Mouse (Mus musculus) forebrain, embryonic 13.5 days (tissue): ENCODE measurements at regions not wholly inside any gene's neighbourhood (a gene's known extent, or its start where the extent isn't known, plus 50 kb on each side); places are given as distances from the start of the nearest gene placed in this dataset.

Source experiments
- ATAC-seq: fragments of 200-750 bp; cut with Nextera tagmentation; 2 replicates; pipeline ENCODE4 v1.8.0; 2017
- H3K27ac ChIP-seq: fragments of 300-500 bp; sonication (generic); 2 replicates; pipeline ENCODE4 v1.5.1; 2015; ENCODE audit warnings: inconsistent platforms, mild to moderate bottlenecking, moderate library complexity
- H3K27me3 ChIP-seq: fragments of 300-500 bp; sonication (generic); 2 replicates; pipeline ENCODE4 v1.6.1; 2015; ENCODE audit warnings: mild to moderate bottlenecking, inconsistent platforms
- H3K36me3 ChIP-seq: fragments of 300-500 bp; sonication (generic); 2 replicates; pipeline ENCODE4 v1.6.1; 2015; ENCODE audit warnings: mild to moderate bottlenecking, inconsistent platforms; ENCODE audit not compliant: poor library complexity, severe bottlenecking
- H3K4me1 ChIP-seq: fragments of 300-500 bp; sonication (generic); 2 replicates; pipeline ENCODE4 v1.6.1; 2015; ENCODE audit warnings: inconsistent platforms
- H3K4me2 ChIP-seq: fragments of 300-500 bp; sonication (generic); 2 replicates; pipeline ENCODE4 v1.6.1; 2015; ENCODE audit warnings: inconsistent platforms, mild to moderate bottlenecking, moderate library complexity
- H3K4me3 ChIP-seq: fragments of 300-500 bp; sonication (generic); 2 replicates; pipeline ENCODE4 v1.5.1; 2015; ENCODE audit warnings: mild to moderate bottlenecking, inconsistent platforms
- H3K9ac ChIP-seq: fragments of 300-500 bp; sonication (generic); 2 replicates; pipeline ENCODE4 v1.6.1; 2015; ENCODE audit warnings: mild to moderate bottlenecking, inconsistent platforms
- H3K9me3 ChIP-seq: fragments of 300-500 bp; sonication (generic); replicated peaks from 2 replicates; pipeline ENCODE4 v1.6.1; 2016; ENCODE audit warnings: inconsistent platforms
- WGBS: fragments of 180-500 bp; shearing (Covaris S2); methylation state at CpG from one replicate; pipeline ENCODE4 v1.1.7; 2015; 5-methylcytosine and 5-hydroxymethylcytosine counted together

GRCm38 (mm10) chr8:8812051-8812806, 121.9 kb upstream of the Arglu1 start:
- H3K9ac ChIP-seq: no peak overlapping the region

DNA sequence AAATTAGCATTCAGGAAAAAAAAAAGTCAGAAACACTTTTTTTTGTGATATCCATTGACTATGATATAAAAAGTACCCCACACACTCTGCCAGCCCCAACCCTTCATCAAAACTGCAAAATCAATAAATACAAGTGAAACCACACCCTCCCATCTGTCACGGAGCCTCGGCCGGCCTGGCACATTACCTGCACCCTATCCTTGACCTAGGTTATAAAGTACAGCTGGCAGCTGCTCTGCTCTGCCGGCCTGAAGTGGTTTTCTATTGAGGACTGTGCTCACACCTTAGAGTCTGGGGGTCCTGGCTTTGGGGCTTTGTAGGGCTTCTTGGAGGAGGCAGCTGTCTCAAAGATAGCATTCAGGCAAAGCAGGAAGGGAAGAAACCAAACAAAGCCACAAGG, 120.6 kb upstream of the Arglu1 start:
- 66% methylated on average over 4 of the region's 4 CpGs for WGBS
- no peak overlapping the region for H3K9ac ChIP-seq
- no peak overlapping the region for H3K4me2 ChIP-seq
- H3K4me1 ChIP-seq: no peaks in the 10 kb centered on the region
- no peak for ATAC-seq
- no peaks in the 10 kb centered on the region for H3K36me3 ChIP-seq
- H3K9me3 ChIP-seq: no peaks in the 10 kb centered on the region
- no peaks in the 10 kb centered on the region for H3K27me3 ChIP-seq
- no peak overlapping the region for H3K27ac ChIP-seq
- no peak overlapping the region for H3K4me3 ChIP-seq

More at GRCm38 (mm10) chr8:8812051-8812806, 121.9 kb upstream of the Arglu1 start:
- no peaks in the 10 kb centered on the region for H3K36me3 ChIP-seq
- ATAC-seq: no peak
- H3K4me3 ChIP-seq: no peak overlapping the region
- H3K27me3 ChIP-seq: no peaks in the 10 kb centered on the region
- no peak overlapping the region for H3K4me2 ChIP-seq
- WGBS: 92% methylated on average over 21 of the region's 21 CpGs
- H3K27ac ChIP-seq: no peak overlapping the region
- H3K9me3 ChIP-seq: no peaks in the 10 kb centered on the region
- no peaks in the 10 kb centered on the region for H3K4me1 ChIP-seq

GRCm38 (mm10) chr8:8809835-8810439, 119.6 kb upstream of the Arglu1 start:
- H3K9me3 ChIP-seq: no peaks in the 10 kb centered on the region
- no peaks in the 10 kb centered on the region for H3K4me1 ChIP-seq
- ATAC-seq: no peak
- H3K9ac ChIP-seq: no peak overlapping the region
- H3K36me3 ChIP-seq: no peaks in the 10 kb centered on the region
- H3K27ac ChIP-seq: no peak overlapping the region
- 68% methylated on average over 9 of the region's 9 CpGs for WGBS
- no peaks in the 10 kb centered on the region for H3K27me3 ChIP-seq
- H3K4me2 ChIP-seq: no peak overlapping the region
- no peak overlapping the region for H3K4me3 ChIP-seq

- Histone ChIP-seq H3K9me3 (no peaks in the 10 kb centered on the region), H3K9ac (no peak overlapping the region)
- WGBS: 95% methylated on average over 8 of the region's 8 CpGs
These were observed 119.0 kb upstream of the Arglu1 start for GRCm38 (mm10) chr8:8809349-8809748.

DNA sequence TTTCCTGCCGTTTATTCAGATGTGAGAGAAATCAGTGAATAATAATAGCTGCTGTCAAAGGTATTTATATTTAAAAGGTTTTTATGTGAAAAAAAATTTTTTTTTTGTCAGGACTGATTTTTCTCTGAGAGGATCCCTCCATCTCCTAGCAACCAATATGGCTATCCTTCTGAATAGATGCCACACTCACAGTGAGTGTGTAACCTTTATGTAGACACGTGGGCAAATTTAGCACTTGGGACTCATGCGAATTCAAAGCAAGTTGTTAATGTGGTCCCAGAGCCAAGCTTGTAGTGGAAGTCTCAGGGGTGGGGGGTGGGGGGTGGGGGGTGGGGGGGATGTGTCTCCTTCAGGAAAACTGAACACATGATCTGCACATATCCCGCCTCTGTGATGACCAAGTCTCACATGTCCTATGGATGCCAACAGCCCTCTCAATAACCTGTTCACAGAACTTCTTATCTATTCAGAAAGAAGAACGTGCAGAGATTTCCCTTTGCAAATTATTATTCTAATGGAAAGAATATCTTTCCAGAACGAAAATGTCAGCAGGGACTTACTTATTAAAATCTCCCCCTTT, 112.5 kb upstream of the Arglu1 start:
- no peaks in the 10 kb centered on the region for H3K36me3 ChIP-seq
- peaks cover 7% of the 10 kb centered on the region for H3K4me1 ChIP-seq
- WGBS: 66% methylated on average over 6 of the region's 6 CpGs
- peak; percentile 74; the same call in 1 of the 2 replicates for ATAC-seq
- H3K9ac ChIP-seq: no peak overlapping the region
- no peak overlapping the region for H3K4me3 ChIP-seq
- H3K27me3 ChIP-seq: no peaks in the 10 kb centered on the region
- no peak overlapping the region for H3K27ac ChIP-seq
- H3K9me3 ChIP-seq: no peaks in the 10 kb centered on the region
- H3K4me2 ChIP-seq: no peak overlapping the region

More at GRCm38 (mm10) chr8:8809349-8809748, 119.0 kb upstream of the Arglu1 start:
- Histone ChIP-seq H3K27ac (no peak overlapping the region), H3K4me1 (no peaks in the 10 kb centered on the region), H3K4me2 (no peak overlapping the region), H3K4me3 (no peak overlapping the region), H3K36me3 (no peaks in the 10 kb centered on the region), H3K27me3 (no peaks in the 10 kb centered on the region)
- ATAC-seq: no peak

DNA sequence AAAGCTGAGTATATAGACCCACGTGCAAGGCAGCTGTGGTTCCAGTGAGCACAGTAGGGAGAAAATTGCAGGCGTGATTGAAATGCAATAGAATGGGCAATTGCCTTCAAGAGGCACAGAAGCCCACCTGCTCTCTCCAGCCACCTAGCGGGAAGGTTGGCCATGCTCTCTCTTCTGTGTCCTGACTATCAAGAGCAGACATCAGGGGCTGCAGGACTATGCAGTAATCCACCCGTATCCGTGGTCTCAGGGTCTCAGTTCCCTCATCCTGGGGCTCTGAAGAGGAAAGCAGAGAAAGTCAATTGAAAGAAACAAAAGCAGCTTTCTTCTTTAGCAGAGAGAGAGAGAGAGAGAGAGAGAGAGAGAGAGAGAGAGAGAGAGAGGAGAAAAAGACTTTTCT, 112.0 kb upstream of the Arglu1 start:
- H3K27me3 ChIP-seq: no peaks in the 10 kb centered on the region
- peak overlapping the region; percentile 75 for H3K27ac ChIP-seq
- WGBS: 25% methylated on average over 5 of the region's 5 CpGs
- no peaks in the 10 kb centered on the region for H3K36me3 ChIP-seq
- H3K9me3 ChIP-seq: no peaks in the 10 kb centered on the region
- H3K4me3 ChIP-seq: no peak overlapping the region
- peak; percentile 43; the same call in 1 of the 2 replicates for ATAC-seq
- H3K9ac ChIP-seq: no peak overlapping the region
- H3K4me2 ChIP-seq: no peak overlapping the region
- H3K4me1 ChIP-seq: peaks cover 7% of the 10 kb centered on the region

DNA sequence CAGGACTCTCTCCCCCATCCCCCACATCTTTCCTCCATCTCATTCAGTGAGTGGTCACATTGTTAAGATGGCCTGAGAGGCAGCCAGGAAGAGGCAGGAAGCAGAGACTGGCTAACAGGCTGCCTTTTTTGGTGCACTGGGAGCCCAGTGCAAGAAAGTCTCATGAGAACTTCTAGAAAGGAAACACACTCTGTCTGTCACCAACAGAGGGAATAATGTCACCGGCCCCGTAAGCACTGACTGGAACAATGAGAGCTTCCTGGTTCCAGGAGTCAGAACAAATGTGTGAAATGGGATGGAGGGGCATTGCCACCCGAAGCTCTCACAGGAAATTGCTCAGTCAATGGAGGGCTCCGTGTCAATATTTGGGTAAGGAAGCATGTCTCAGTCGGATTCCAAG, 111.3 kb upstream of the Arglu1 start:
- H3K9me3 ChIP-seq: no peaks in the 10 kb centered on the region
- H3K27ac ChIP-seq: 0 out of 2 replicates have a peak overlapping the region, but pooled peaks have one; percentile 1
- H3K36me3 ChIP-seq: no peaks in the 10 kb centered on the region
- no peak overlapping the region for H3K4me2 ChIP-seq
- H3K4me3 ChIP-seq: no peak overlapping the region
- H3K9ac ChIP-seq: no peak overlapping the region
- no peak for ATAC-seq
- H3K27me3 ChIP-seq: no peaks in the 10 kb centered on the region
- WGBS: 78% methylated on average over 5 of the region's 5 CpGs
- H3K4me1 ChIP-seq: peaks cover 7% of the 10 kb centered on the region

- no peaks in the 10 kb centered on the region for H3K36me3 ChIP-seq
- no peak overlapping the region for H3K27ac ChIP-seq
- no peaks in the 10 kb centered on the region for H3K9me3 ChIP-seq
- no peak overlapping the region for H3K4me2 ChIP-seq
- H3K4me1 ChIP-seq: peaks cover 7% of the 10 kb centered on the region
- WGBS: 65% methylated on average over 3 of the region's 3 CpGs
- no peak overlapping the region for H3K4me3 ChIP-seq
- no peaks in the 10 kb centered on the region for H3K27me3 ChIP-seq
- no peak for ATAC-seq
- H3K9ac ChIP-seq: no peak overlapping the region
These were observed 107.2 kb upstream of the Arglu1 start for GRCm38 (mm10) chr8:8797521-8797920.

- 39% methylated on average over 9 of the region's 9 CpGs for WGBS
- Histone ChIP-seq H3K36me3 (no peaks in the 10 kb centered on the region), H3K4me3 (no peak overlapping the region), H3K4me2 (no peak overlapping the region), H3K4me1 (peaks cover 2% of the 10 kb centered on the region), H3K27me3 (no peaks in the 10 kb centered on the region), H3K9me3 (no peaks in the 10 kb centered on the region), H3K27ac (no peak overlapping the region), H3K9ac (no peak overlapping the region)
- ATAC-seq: no peak
These were observed 106.6 kb upstream of the Arglu1 start for GRCm38 (mm10) chr8:8796951-8797350.

- no peaks in the 10 kb centered on the region for H3K36me3 ChIP-seq
- no peaks in the 10 kb centered on the region for H3K4me1 ChIP-seq
- H3K27ac ChIP-seq: no peak overlapping the region
- no peaks in the 10 kb centered on the region for H3K9me3 ChIP-seq
- no peak overlapping the region for H3K4me2 ChIP-seq
- no peak overlapping the region for H3K9ac ChIP-seq
- no peaks in the 10 kb centered on the region for H3K27me3 ChIP-seq
- H3K4me3 ChIP-seq: no peak overlapping the region
- WGBS: 89% methylated on average over 6 of the region's 6 CpGs
- no peak for ATAC-seq
These were observed 104.4 kb upstream of the Arglu1 start for GRCm38 (mm10) chr8:8794711-8795110.

GRCm38 (mm10) chr8:8779931-8780330, 89.6 kb upstream of the Arglu1 start:
- Histone ChIP-seq H3K4me1 (no peaks in the 10 kb centered on the region), H3K27me3 (no peaks in the 10 kb centered on the region), H3K27ac (no peak overlapping the region), H3K36me3 (no peaks in the 10 kb centered on the region), H3K4me3 (no peak overlapping the region), H3K9ac (no peak overlapping the region), H3K4me2 (no peak overlapping the region), H3K9me3 (no peaks in the 10 kb centered on the region)
- 59% methylated on average over 15 of the region's 15 CpGs for WGBS
- no peak for ATAC-seq

DNA sequence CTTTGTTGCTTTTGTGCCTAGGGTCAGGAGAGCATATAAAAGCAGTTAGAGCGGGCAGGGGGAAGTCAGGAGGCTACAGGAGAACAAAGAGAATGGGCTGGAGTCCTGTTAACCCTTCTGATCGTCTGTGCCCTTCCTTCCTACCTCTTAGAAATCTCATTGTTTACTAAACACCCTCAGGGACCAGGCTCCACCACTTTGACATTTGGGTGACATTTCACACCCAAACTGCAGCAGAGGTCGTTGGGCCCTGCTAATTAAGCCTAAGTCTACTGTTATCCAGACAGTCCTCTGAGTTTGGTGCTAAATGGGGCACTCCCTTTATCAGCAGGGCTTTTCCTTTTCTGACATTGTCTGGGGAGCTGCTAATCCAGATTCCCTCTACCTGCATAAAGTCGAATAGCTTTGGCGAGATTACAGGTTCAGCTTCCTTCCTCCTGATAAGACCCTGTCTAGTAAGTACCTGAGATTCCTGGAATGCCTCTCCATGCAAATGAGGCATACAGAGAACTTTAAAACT, 84.2 kb upstream of the Arglu1 start:
- no peak overlapping the region for H3K27ac ChIP-seq
- 14% methylated on average over 5 of the region's 5 CpGs for whole genome bisulfite sequencing
- no peaks in the 10 kb centered on the region for H3K4me1 ChIP-seq
- H3K36me3 ChIP-seq: no peaks in the 10 kb centered on the region
- H3K27me3 ChIP-seq: no peaks in the 10 kb centered on the region
- H3K4me3 ChIP-seq: no peak overlapping the region
- H3K9me3 ChIP-seq: no peaks in the 10 kb centered on the region
- H3K9ac ChIP-seq: no peak overlapping the region
- no peak for ATAC-seq
- H3K4me2 ChIP-seq: no peak overlapping the region
